Mouse (Mus musculus) brain, embryonic 18.5 days (tissue): ENCODE measurements around the gene Fgf13.

ENCODE experiments used
- DNase-seq: peaks from one replicate; pipeline ENCODE4 v3.0.0-alpha.2; 2012; ENCODE audit warnings: low read depth, low spot score

The Fgf13 gene

GRCm38 (mm10) chrX:59186922-59187321 lies 380.9 kb downstream of the Fgf13 start:
- DNase-seq, result no peak

GRCm38 (mm10) chrX:59182323-59182722 lies 385.5 kb downstream of the Fgf13 start:
- no peak for DNase-seq

- no peak for DNase-seq
These were observed 388.2 kb downstream of the Fgf13 start for GRCm38 (mm10) chrX:59179627-59180026.

GRCm38 (mm10) chrX:59179081-59179596 lies 388.7 kb downstream of the Fgf13 start:
- DNase-seq, result peak; percentile 47

- no peak for DNase-seq
These were observed 390.2 kb downstream of the Fgf13 start for GRCm38 (mm10) chrX:59177653-59178052.

GRCm38 (mm10) chrX:59172200-59172599 lies 395.7 kb downstream of the Fgf13 start:
- no peak for DNase-seq

- no peak for DNase-seq
These were observed 401.1 kb downstream of the Fgf13 start for GRCm38 (mm10) chrX:59166763-59167162.

GRCm38 (mm10) chrX:59141947-59142346 lies 425.9 kb downstream of the Fgf13 start:
- DNase-seq, result no peak

GRCm38 (mm10) chrX:59134928-59135361 lies 432.9 kb downstream of the Fgf13 start:
- DNase-seq, result no peak

- DNase-seq, result no peak
These were observed 433.6 kb downstream of the Fgf13 start for GRCm38 (mm10) chrX:59134166-59134861.

- DNase-seq, result no peak
These were observed 434.1 kb downstream of the Fgf13 start for GRCm38 (mm10) chrX:59133834-59134165.

- DNase-seq, result no peak
These were observed 434.5 kb downstream of the Fgf13 start for GRCm38 (mm10) chrX:59133416-59133815.

GRCm38 (mm10) chrX:59126637-59127036 lies 441.2 kb downstream of the Fgf13 start:
- DNase-seq, result no peak

- DNase-seq, result no peak
These were observed 454.7 kb downstream of the Fgf13 start for GRCm38 (mm10) chrX:59113187-59113586.

- DNase-seq, result no peak
These were observed 481.9 kb downstream of the Fgf13 start for GRCm38 (mm10) chrX:59085928-59086327.

- DNase-seq, result no peak
These were observed 487.4 kb downstream of the Fgf13 start for GRCm38 (mm10) chrX:59080427-59080826.

- no peak for DNase-seq
These were observed 495.8 kb downstream of the Fgf13 start for GRCm38 (mm10) chrX:59072083-59072482.

GRCm38 (mm10) chrX:59063157-59063556 lies 504.7 kb downstream of the Fgf13 start:
- DNase-seq, result no peak

GRCm38 (mm10) chrX:59034969-59035368 lies 532.9 kb downstream of the Fgf13 start:
- no peak for DNase-seq
